Mouse (Mus musculus): ENCODE data around the gene Rnh1. TPM values are rescaled to one million over a fixed set of nuclear protein-coding genes. Genes with fewer than 3 reads are reported as not detected.

Rnh1 gene
- polyA plus RNA-seq (2021; fragmentation: Nextera tagmentation), result 51.2 and 65.7 TPM in 2 replicates
- long read RNA-seq, experiment 1, transcript Rnh1-201 (10 exons, 2,091 nt), result minor isoform, 133 of 353 reads
- long read RNA-seq, experiment 1, transcript Rnh1-202 (10 exons, 1,656 nt), result major isoform, 204 of 353 reads
- long read RNA-seq, experiment 1, partial matches to known transcripts, result 6 of 353 reads
- long read RNA-seq, experiment 1, other reads (novel, unspliced or antisense), result 6 of 353 reads
- long read RNA-seq, experiment 2, transcript Rnh1-202 (10 exons, 1,656 nt), result major isoform, 60 of 111 reads
- long read RNA-seq, experiment 2, transcript Rnh1-201 (10 exons, 2,091 nt), result minor isoform, 36 of 111 reads
- long read RNA-seq, experiment 2, partial matches to known transcripts, result 11 of 111 reads
- long read RNA-seq, experiment 2, other reads (novel, unspliced or antisense), result 4 of 111 reads

GRCm38 (mm10) chr7:141172116-141173006 is at the start of gene Rnh1:
Rnh1 (minus strand) TSS chr7:141172857.

DNA sequence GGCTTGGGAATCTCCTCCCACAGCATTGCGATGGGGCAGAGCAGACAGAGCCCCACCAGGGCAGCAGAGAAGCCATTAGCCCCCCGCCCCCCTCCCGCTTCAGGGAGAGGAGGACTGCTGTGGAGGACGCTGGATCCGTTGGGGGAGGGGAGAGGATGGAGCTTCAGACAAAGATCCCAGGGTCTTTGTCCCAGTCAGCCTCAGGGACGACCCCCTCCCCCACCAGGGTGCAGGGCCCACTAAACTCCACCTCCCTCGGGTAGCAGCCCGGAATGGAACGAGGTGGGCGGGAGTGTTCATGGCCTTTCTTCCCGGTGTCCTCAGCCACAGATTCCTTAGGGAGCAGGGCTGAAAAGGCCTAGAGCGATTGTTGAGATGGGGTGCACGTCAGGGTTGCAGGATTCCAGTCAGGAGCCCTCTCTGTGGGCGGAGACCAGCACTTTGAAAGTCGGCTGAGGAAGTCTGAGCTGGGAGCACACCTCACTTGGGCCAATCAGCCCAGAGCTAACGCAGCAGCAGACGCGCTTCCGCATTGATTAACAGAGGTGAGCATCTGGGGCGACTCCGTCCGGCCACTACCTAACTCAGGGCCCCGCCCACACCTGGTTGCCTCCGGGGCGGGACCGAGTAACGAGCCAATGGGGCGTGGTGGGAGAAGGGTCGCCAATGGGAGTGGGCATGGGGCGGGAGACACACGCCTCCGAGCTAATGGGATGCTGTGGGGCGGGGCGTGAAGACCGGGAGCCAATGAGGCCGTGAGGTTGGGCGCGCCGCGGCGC is 42.6 kb upstream of the Rnh1 start, which contains the start of gene Rassf7:
TSS of gene Rassf7 (plus strand) at position 760 of the 779 bp plus-strand sequence.

GRCm38 (mm10) chr7:141213605-141214235 is 41.1 kb upstream of the Rnh1 start, which contains the start of gene Lmntd2:
Lmntd2 (minus strand) TSS chr7:141214080.

DNA sequence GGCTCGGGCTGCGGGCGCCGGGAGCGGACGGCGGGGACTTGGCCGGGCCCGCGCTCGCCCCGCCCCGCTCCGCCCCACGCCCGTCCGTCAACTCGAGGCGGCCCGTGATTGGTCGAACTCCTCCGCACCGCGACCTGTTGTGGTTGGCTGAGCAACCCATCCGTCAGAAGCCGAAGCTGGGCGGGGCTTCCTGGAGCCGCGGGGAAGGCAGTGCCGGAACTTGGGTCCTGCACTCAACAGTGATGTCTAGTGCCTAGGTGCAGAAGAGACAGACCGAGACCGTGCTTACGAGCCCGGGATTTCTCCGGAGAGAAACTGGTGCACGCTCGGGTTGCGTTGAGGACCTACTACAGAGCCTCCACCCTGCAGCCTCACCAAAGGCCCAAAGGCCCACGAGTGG is 21.3 kb upstream of the Rnh1 start, which contains the start of the genes Hras and Lrrc56:
TSS of gene Hras (minus strand) at position 58 of the 400 bp plus-strand sequence.
TSS of gene Lrrc56 (plus strand) at position 210 of the 400 bp plus-strand sequence.

DNA sequence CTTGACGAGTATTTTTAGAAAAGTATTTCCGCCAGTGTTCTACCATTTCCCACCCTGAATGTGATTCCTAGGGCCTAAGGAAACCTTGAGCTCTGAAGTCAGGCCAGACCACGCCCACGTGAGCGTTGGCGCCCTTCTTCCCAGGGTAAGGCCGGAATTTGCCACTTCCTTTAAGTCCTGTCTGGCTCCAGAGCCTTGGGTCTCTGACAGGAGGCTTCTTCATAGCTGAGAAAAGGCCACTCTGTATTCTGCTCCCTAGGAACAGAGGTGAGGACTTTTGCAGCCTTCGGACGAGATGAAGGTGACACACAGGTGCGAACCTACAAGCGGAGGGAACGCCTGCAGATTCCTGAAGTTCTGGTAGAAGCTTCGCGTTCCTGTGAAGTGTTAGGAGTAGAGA is 50.4 kb downstream of the Rnh1 start, which contains the start of gene Ptdss2:
TSS of gene Ptdss2 (plus strand) at position 138 of the 400 bp plus-strand sequence.

GRCm38 (mm10) chr7:141117636-141118035 is 55.0 kb downstream of the Rnh1 start, which contains the start of gene Ano9:
Ano9 (minus strand) TSS chr7:141117806.

Other genes starting within 250 kb of the Rnh1 start
- 2.2 and 2.3 TPM in 2 replicates for gene Pgghg, start 231.5 kb downstream of the Rnh1 start, polyA plus RNA-seq (2021; fragmentation: Nextera tagmentation)
- gene Ifitm5, start 222.6 kb downstream of the Rnh1 start, polyA plus RNA-seq (2021; fragmentation: Nextera tagmentation), result not detected in 2 replicates
- not detected in 2 replicates for gene Gm45717, start 216.9 kb downstream of the Rnh1 start, polyA plus RNA-seq (2021; fragmentation: Nextera tagmentation)
- 41.1 and 49.4 TPM in 2 replicates for gene Ifitm2, start 216.9 kb downstream of the Rnh1 start, polyA plus RNA-seq (2021; fragmentation: Nextera tagmentation)
- 6.8 and 8.0 TPM in 2 replicates for gene Ifitm1, start 205.6 kb downstream of the Rnh1 start, polyA plus RNA-seq (2021; fragmentation: Nextera tagmentation)
- 54.3 and 69.5 TPM in 2 replicates for gene Ifitm3, start 162.1 kb downstream of the Rnh1 start, polyA plus RNA-seq (2021; fragmentation: Nextera tagmentation)
- gene Ifitm6, start 154.9 kb downstream of the Rnh1 start, polyA plus RNA-seq (2021; fragmentation: Nextera tagmentation), result 0.44 and 1.1 TPM in 2 replicates
- gene Gm17387, start 143.7 kb downstream of the Rnh1 start, polyA plus RNA-seq (2021; fragmentation: Nextera tagmentation), result not detected in 2 replicates
- 19.2 and 19.7 TPM in 2 replicates for gene B4galnt4, start 111.8 kb downstream of the Rnh1 start, polyA plus RNA-seq (2021; fragmentation: Nextera tagmentation)
- gene Pkp3, start 94.6 kb downstream of the Rnh1 start, polyA plus RNA-seq (2021; fragmentation: Nextera tagmentation), result 0.23 TPM in 1 of 2 replicates, not detected in the other
- 2.1 TPM in 2 replicates for gene Sigirr, start 72.3 kb downstream of the Rnh1 start, polyA plus RNA-seq (2021; fragmentation: Nextera tagmentation)
- not detected in 2 replicates for gene Ano9, start 55.1 kb downstream of the Rnh1 start, polyA plus RNA-seq (2021; fragmentation: Nextera tagmentation)
- 33.2 and 42.7 TPM in 2 replicates for gene Ptdss2, start 50.5 kb downstream of the Rnh1 start, polyA plus RNA-seq (2021; fragmentation: Nextera tagmentation)
- 68.2 and 284 TPM in 2 replicates for gene Hras, start 21.1 kb upstream of the Rnh1 start, polyA plus RNA-seq (2021; fragmentation: Nextera tagmentation)
- 3.4 and 3.9 TPM in 2 replicates for gene Lrrc56, start 21.3 kb upstream of the Rnh1 start, polyA plus RNA-seq (2021; fragmentation: Nextera tagmentation)
- not detected in 2 replicates for gene Lmntd2, start 41.2 kb upstream of the Rnh1 start, polyA plus RNA-seq (2021; fragmentation: Nextera tagmentation)
- gene Rassf7, start 43.0 kb upstream of the Rnh1 start, polyA plus RNA-seq (2021; fragmentation: Nextera tagmentation), result 1.9 and 2.6 TPM in 2 replicates
- 17.9 and 20.5 TPM in 2 replicates for gene Phrf1, start 55.9 kb upstream of the Rnh1 start, polyA plus RNA-seq (2021; fragmentation: Nextera tagmentation)
- 2.1 and 4.0 TPM in 2 replicates for gene Irf7, start 93.6 kb upstream of the Rnh1 start, polyA plus RNA-seq (2021; fragmentation: Nextera tagmentation)
- not detected in 2 replicates for gene Cdhr5, start 103.9 kb upstream of the Rnh1 start, polyA plus RNA-seq (2021; fragmentation: Nextera tagmentation)
- 0.45 and 0.78 TPM in 2 replicates for gene Sct, start 106.3 kb upstream of the Rnh1 start, polyA plus RNA-seq (2021; fragmentation: Nextera tagmentation)
- gene Drd4, start 119.1 kb upstream of the Rnh1 start, polyA plus RNA-seq (2021; fragmentation: Nextera tagmentation), result 0.55 and 0.61 TPM in 2 replicates
- gene Deaf1, start 154.8 kb upstream of the Rnh1 start, polyA plus RNA-seq (2021; fragmentation: Nextera tagmentation), result 54.9 and 58.5 TPM in 2 replicates
- 33.0 and 33.7 TPM in 2 replicates for gene Tmem80, start 154.9 kb upstream of the Rnh1 start, polyA plus RNA-seq (2021; fragmentation: Nextera tagmentation)
- 3.2 and 5.2 TPM in 2 replicates for gene Eps8l2, start 166.0 kb upstream of the Rnh1 start, polyA plus RNA-seq (2021; fragmentation: Nextera tagmentation)
- gene Taldo1, start 219.3 kb upstream of the Rnh1 start, polyA plus RNA-seq (2021; fragmentation: Nextera tagmentation), result 241 and 260 TPM in 2 replicates
- gene Gatd1, start 241.3 kb upstream of the Rnh1 start, polyA plus RNA-seq (2021; fragmentation: Nextera tagmentation), result 38.8 and 54.8 TPM in 2 replicates